Mouse (Mus musculus) urinary bladder, postnatal 25 days (tissue): ENCODE measurements around the gene Atrx.
"Not testable (repeated sequence)": the region's sequence is repeated elsewhere in the genome, so short reads cannot be mapped to it uniquely, and the experiment has no call there.

Experiments used
- DNase-seq: peaks from one replicate; pipeline ENCODE4 v3.0.0; 2022; ENCODE audit warnings: low spot score

The Atrx gene

DNA sequence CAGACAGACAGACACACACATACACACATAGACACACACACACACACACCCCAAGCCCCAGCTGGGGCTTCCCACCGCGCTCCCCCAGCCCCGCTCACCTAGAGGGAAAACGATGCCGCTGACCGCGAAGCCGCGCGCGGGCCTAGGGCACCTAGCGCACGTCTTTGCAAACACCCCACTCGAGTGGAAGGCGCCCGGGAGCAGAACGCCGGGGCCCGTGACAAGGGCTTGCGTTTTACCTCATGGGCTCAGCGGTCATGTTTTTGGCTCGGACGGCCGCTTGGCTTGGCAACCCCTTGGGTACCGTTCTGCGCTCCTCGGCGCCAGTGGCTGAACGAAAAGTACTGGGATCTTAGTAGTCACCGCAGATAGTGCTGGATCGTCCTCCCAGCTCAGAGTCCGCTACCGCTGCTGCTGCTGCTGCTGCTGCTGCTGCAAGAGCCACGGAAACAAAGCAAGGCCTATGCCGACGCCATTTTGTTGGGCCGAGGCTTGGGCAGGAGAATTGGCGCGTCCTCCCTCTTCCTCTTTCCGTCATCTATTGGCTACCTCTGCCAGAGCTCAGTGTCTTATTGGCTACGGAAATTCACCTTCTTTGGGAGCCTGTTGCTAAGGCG lies at the start of gene Atrx:
Gene Atrx, minus strand, starts transcription at position 543 of the 617 bp plus-strand sequence.
- DNase-seq, result peak; percentile 45

DNA sequence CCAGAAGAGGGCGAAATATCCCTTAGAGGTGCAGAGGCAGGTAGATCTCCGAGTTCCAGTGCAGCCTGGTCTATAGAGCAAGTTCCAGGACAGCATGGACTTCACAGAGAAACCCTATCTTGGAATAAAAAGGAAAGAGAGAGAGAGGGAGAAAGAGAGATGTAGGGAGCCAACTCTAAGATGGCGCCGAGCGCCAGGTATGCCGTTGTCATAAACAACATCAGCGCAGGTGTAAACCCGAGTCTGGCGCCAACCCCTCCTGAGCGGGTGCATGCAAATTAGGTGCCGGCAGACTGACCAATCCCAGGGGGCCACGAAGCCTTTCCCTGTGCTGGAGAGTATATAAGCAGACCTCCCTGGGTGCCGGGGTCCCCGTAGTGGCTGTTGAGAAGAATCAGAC lies 27.9 kb upstream of the Atrx start:
- not testable (repeated sequence) for DNase-seq

DNA sequence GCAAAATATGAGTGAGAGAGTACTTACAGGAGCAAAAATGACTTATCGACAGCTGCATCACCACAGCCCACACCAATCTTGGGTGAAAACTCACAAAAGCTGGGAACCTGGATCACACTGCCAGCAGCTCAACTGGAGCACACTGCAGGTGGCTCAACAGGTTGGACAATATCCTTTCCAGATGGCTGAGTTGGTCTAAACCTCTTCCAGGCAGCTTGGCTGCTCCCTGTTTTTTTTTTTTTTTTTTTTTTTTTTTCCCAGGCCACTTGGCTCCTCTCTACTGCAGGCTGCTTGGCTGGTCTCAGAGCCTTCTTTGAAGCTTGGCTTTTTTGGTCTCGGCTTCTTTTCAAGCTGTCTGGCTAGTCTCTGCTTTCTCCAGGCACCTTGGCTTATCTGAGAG lies 24.8 kb upstream of the Atrx start:
- no peak for DNase-seq

DNA sequence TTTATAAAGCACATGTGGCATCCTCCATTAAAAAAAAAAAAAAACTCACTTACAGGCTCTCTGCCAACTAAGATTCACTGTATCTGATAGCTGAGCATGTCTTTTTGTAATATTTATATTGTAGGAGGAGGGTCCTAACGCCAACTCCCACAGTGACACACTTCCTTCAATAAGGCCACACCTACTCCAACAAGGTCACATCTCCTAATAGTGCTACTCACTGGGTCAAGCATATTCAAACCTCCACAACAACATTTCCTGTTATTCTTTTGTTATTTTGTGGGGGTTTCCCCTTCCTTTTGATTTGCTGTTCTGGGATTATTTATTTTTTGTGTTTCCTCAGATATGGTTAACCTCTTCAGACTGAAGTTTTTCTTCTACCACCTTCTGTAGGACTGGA lies 17.2 kb upstream of the Atrx start:
- no peak for DNase-seq

DNA sequence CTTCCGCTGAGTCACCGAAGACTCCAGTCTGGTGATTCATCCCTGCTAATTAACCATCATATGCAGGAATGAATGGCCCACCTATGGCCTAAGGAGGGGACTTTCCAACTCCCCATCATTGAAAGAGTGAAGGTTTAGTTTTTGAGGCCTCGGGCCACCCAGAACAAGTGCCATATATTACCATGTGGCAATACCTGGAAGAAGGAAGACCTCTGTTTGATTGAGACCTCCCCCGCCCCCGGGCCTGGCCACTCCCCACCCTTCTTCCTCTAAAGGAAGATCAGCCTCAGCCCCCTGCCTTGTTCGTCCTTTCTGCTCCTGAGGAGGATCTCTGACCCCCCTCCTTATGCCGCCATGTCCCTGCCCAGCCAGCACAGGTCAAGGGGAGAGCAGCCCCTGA lies 10.0 kb upstream of the Atrx start:
- no peak for DNase-seq

DNA sequence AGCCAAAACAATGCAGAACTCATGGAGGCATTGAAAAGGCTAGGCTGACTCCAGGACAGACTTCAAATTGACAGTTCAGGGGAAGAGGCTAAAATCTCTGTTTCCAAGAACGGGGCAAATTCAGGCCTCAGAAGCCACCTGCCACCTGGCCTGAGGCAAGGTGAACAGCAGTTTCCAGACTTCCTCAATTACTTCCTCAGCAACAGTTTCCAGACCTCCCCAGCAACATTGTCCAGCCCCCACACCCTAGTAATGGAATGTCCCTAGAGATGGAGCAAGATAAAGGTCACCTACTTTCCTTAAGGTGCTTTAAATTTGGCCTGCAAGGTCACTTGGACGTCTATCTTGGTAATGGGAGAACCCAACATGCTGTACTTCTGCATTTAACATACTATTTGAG lies 8.5 kb upstream of the Atrx start:
- no peak for DNase-seq

DNA sequence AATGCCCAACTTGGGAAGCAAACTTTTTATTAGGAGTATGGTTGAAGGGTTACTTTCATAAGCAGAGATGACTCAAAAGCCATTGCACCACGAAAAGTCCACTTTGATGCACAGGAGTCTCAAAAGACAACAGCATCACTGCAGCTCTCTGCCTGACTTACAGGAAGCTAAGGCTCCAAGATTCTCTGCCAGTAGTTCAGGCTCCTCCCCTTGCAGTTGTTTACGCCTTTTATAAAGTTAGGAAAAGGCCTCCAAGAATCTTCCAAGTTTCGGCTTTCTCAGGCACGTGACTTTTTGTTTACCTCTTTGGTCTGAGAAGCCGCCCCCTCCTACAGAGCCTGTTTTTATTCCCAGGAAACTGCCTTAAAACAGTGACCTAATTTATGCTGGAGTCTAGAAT lies 5.1 kb upstream of the Atrx start:
- DNase-seq, result no peak

DNA sequence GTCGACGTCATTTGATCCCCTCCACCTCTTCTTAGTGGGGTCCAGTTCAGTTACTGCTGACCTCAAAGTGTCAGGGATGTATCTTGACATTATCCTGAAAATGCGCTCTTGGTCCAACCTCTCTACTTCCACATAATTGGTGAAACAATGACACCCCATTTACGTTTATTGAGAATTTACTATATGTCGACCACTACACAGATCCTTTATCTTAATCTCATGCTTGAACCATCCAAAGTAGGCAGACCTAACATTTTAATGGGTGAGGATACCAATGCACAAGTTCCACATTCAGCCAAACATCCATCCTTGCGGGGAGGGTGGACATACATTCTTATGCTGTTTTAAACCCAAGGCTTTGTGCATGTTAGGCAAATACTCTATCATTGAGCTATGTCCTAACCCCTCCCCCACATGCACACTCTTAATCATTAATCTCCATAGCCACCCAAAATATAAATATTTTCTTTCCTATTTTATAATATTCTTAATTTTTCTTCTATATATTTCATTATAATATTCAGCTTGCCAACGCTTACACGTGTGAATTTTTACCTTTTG lies 355 bp upstream of the Atrx start:
- no peak for DNase-seq

DNA sequence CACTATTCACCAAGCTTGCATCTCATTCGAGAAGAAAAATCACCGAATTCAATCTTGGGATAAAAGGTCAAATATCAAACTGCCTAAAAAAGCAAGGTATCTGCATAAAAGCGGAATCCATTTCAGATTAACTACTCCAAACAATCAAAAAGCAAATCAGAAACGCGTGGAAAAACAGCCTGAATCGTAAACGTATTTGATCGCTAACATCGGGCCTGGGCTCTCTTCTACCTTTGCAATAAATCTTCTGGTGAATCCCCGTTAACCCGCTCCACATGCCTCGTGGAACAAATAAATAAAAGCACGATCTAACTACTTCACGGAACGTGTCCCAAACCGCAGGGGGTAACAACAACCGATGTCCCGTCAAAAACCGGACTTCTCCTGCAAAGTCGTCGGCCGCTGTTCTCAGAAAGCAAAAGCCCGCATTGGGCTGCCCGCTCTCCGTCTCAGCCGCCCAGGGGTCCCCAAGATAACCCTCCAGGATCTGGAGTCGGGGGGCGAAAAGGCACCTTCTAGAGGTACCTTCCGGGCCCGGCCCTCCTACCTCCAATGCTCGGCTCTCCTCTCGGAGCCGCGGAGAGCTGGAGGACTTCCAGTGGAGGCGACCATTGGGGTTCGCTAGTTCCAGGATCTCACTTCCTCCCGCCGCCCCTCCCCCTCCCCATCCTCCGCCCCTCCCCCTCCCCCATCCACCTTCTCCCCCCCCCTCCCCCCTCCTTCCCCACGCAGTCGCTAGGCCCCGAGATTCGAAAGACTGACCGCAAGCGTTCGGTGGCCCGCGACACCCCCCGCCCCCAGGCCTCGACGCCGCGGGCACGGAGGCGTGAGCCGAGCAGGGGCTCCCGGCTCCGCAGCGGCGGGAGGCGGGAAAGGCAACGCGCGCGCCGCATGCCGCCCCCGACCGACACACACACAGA lies 1.0 kb downstream of the Atrx start:
- peak; percentile 12 for DNase-seq

DNA sequence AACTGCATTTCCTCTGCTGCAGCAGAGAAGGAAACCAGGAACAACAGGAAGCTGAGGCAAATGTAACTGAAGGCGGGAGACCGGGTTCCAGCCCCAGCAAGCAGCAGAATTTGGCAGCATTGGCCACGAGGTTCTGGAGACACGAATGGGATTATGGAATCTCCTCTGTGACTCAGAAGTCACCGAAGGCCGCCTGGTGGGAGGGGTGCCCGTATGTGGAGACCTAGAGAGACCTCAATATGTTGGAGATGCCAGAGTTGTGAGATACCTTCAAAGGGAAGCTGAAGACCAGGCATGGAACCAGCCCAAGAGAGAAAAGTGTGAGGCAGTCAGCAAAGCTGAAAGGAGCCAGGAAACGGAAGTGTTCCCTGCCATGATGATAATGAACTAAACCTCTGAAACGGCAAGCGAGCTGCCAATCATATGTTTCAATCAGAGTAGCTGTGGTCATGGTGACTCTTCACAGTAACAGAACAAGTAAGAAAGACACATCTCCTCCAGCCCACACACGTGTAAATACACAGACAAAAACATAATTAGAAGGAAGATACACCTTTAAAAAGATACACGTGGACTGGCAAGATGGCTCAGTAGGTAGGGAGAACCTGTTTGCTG lies 3.0 kb downstream of the Atrx start:
- no peak for DNase-seq

DNA sequence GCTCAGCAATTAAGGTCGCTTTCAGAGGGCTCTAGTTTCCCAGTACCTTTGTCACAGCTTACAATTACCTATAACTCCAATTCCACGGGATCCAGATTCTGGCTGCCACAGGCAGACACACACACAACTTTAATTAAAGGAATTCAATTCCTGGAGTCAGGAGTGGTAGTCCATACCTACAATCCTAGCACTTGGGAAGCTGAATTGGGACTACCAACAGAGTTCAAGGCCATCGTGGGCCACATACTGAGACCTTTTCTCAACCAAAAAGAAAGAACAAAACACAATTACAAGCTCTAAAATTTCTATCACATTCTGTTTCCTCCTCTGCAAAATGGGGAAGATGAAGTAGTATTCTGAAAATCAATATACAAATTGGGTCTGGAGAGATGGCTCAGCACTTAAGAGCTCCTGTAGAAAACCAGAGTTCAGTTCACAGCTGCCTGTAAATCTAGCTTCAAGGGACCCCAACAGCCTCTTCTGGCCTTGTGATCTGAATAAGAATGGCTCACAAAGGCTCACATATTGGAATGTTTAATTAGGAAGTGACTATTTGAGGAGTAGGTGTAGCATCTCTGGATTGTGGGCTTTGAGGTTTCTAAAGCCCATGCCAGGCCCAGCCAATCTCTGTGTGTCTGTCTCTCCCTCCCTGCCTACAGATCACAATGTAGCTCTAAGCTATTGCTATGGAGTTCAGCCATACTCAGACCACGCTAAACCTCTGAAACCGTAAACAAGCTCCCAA lies 4.7 kb downstream of the Atrx start:
- DNase-seq, result no peak

DNA sequence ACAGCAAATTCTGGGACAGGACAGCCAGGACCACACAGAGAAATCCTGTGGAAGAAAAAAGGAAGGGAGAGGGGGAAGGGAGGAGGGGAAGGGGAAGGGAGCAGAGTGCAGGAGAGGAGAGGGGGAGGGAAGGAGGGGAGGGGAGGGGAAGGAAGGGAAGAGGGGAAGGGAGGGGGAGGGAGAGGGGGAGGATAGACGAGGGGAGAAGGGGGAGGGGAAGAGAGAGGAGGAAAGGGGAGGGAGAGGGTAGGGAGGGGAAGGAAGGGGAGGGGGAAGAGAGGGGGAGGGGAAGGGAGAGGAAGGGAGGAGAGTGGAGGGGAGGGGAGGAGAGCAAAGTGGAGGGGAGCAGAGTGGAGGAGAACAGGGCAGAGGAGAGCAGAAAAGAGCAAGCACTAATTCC lies 5.3 kb downstream of the Atrx start:
- no peak for DNase-seq

DNA sequence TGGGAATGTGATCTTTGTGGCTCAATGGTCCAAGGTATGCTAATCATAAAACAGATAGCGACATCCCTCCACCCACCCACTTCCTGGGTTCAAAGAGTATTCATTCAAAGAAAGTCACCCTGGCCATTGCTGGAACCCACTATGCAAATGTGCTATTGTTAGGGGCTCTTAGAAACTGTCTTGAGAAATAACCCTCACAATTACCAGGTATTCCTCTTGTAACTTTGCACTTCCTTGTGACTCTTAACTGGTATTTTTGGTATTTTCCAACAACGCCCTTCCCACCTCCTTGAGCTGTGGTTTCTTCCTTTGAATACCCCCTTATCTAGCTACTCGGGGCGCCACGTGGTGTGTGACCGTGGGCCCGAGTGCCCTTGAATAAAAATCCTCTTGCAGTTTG lies 6.2 kb downstream of the Atrx start:
- not testable (repeated sequence) for DNase-seq

DNA sequence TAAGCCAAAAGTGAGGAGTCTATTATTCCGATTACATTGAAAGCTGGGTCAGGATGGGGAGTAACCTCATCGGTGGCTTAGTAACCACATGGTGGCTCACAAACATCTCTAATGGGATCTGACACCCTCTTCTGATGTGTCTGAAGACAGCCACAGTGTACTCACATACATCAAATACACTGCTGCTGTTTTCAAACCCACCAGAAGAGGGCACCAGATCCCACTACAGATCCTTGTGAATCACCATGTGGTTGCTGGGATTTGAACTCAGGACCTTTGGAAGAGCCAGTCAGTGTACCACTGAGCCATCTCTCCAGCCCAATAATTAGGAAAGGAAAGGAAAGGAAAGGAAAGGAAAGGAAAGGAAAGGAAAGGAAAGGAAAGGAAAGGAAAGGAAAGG lies 7.8 kb downstream of the Atrx start:
- DNase-seq, result peak; percentile 11

DNA sequence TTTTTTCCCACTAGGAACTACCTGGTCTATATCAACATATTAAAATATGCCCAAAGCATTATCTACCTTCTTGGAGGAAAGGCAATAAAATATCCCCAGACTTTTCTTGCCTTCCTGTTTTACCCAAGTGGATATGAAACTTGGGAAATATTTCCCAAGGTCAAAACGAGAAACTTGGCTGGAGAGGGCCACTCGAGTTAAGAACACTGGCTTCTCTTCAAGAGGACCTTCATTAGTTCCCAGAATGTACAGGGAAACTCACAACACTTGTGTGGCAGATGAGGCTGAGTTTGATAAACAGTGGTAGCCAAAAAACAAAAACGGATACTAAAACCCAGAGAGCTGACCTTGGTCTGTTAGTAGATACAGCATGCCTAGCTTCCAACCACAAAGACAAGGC lies 17.5 kb downstream of the Atrx start:
- no peak for DNase-seq

DNA sequence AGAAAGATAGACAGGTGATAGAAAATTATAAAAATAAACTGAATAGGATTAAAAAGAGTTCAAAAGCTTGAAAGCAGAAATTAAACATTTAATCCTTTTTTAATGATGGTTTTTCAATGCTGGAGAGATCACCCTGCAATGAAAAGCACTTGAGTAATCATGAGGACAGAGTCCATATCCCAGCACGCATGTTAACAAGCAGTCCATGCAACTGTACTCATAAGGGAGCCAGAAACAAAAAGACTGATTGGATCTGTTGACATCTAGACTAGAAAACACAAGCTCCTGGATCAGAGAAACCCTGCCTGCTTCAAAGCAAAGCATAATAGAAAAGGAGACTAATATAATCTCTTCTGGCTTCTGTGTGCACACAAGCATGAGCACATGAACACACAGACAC lies 27.6 kb downstream of the Atrx start:
- no peak for DNase-seq

DNA sequence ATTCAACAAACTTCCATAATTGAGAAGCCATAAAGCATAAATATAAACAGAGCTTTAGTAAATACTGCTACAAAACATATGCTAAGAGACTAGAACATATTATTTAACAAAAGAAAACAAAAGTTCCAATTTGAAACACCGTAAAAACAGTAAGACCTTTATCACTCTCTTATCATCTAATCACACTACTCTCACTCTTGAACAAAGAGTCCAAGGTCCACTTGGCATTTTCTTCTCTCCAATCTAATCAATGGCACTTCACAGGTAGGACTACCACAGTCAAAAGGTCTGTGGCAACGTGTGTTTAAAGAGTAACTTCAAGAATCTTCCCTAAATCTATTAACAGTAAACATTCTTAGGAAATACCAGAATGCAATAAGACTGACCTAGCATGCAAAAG lies 42.3 kb downstream of the Atrx start:
- no peak for DNase-seq

DNA sequence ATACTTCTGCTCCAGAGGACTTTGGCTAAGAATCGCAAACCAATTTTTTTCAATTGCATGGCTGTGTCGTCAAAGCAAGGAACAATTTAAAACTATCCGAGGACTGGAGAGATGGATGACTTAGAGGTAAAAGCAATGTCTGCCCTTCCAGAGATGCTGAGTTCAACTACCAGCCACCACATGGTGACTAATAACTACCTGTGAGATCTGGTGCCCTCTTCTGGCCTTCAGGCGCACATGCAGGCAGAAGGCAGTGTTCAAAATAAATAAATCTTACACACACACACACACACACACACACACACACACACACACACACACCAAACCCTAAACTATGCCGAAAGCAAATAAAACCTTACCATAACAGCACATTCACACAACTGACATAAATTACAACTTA lies 64.8 kb downstream of the Atrx start:
- no peak for DNase-seq

DNA sequence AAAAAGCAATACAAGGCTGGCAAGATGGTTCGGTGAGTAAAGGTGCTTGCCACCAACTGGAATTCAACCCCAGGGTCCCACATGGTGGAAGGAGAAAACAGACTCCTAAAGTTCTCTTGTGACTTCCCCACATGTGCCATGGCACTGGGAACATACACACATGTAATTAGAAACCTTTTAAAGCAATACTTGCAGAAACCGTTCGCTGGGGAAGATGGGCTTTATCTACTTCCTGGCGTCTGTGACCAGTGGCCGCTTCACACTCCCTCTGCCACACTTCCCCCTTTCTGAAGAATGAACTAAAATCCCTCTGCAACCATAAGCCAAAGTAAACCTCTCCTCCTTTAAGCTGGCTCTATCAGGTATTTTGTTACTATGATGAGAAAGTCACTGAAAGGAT lies 104.7 kb downstream of the Atrx start:
- DNase-seq, result no peak

DNA sequence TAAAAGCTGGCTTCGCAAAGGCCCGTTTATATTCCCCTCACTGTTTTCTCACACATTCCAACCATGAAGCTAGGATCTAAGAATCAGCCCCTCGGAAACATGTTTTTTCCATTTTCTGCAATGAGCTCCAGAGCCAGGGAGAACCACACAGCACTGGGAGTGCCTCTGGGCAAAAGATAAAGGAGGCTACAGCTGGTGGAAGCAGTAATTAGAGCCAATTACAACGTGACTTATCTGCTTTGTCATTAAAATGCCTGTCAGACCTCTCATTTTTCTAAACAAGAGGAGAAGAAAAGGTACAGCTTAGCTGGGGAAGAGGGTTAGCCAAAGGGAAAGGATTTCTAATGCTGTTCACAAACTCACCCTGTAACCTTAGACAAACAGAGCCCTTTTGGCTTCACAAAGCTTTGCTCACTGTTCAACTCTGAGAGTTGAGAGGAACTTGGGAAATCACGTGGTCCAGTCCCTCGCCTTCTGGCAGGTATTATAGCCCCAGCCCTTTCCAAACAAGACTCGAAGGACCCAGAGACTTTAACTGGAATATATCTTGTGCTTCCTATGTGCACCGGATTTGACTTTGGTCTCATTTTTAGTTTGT lies 134.3 kb downstream of the Atrx start:
- DNase-seq, result no peak

DNA sequence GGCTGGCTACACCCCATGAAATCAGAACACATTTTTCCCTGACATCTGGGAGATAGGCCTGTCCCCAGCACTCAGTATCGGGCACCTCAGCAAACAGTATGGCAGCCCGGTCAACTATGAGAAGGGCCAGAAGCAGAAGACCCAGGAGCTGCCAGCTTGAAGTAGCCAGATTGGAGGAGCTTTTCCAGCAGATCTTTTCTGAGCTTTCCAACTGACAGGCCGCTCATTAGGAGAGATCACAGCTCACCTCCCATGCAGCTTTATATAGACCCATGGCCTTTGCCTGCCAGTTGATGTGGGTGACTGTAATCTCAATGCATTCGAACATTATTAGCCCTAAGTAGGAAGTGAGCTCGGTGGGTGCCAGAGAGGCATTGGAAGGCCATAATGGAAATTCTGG lies 155.9 kb downstream of the Atrx start:
- no peak for DNase-seq

DNA sequence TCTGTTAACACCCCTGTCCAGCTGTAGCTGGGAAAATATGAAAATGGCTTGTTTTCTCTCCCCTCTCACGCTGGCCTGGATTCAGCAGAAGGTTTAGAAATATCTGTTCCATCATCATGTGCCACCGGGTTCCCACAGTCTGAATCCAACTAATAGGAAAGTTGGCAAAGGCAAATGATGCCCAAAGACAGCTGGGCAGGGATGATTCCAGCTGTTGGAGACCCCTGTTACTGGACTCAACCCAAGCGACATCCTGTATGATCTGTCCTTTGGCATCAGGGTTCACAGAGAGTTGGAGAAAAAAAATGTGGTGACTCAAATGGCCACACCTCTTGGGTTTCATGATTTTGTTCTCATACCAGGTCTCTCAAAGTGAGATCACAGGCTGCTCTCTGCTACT lies 161.3 kb downstream of the Atrx start:
- no peak for DNase-seq
